Mouse (Mus musculus): ENCODE measurements around the gene Nhlh2. TPM values are rescaled to one million over a fixed set of nuclear protein-coding genes. Genes with fewer than 3 reads are reported as not detected.

Nhlh2 gene
- total RNA-seq, 2 experiments from 2014 or later = 0.71 to 0.86 TPM

Other genes starting within 250 kb of the Nhlh2 start
- gene Mab21l3, start 161.1 kb upstream of the Nhlh2 start, total RNA-seq (2021) = not detected
- 10 to 100 TPM; 12.1 to 12.6 TPM for gene Slc22a15, start 85.6 kb upstream of the Nhlh2 start, total RNA-seq (2021)
- gene Casq2, start 76.3 kb downstream of the Nhlh2 start, total RNA-seq (2021) = under 1 TPM; 0.45 to 0.73 TPM
- 1 to 10 TPM; 2.9 to 7.9 TPM for gene Vangl1, start 194.6 kb downstream of the Nhlh2 start, total RNA-seq (2021)

All from left cerebral cortex, postnatal 10 days (tissue).